Mouse (Mus musculus): Measurements from ENCODE around the gene Bid.
A peak's percentile ranks its signal among the peaks of the same experiment; 100 is the strongest.
"Not testable (repeated sequence)": the region's sequence is repeated elsewhere in the genome, so short reads cannot be mapped to it uniquely, and the experiment has no call there.

The Bid gene

DNA sequence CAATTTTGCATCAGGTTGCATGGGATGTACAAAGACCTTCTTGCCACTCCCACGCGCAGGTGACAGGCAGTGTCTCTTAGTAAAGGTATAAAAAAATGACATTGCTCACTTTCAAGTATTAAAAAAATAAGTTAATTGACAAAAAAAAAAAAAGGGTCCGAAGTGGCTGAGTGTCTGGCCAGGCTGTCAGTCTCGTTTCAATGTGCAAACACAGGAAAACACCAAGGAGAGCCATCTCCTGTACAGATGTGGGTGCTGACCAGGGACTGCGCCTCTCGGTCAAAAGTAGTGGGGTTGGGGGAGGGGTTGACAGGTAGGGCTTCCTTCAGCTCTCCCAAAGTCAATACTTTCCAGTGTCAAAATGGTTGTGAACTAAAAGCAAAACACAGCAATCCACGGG is 17.0 kb upstream of the Bid start:
- DNase-seq = no peak

DNA sequence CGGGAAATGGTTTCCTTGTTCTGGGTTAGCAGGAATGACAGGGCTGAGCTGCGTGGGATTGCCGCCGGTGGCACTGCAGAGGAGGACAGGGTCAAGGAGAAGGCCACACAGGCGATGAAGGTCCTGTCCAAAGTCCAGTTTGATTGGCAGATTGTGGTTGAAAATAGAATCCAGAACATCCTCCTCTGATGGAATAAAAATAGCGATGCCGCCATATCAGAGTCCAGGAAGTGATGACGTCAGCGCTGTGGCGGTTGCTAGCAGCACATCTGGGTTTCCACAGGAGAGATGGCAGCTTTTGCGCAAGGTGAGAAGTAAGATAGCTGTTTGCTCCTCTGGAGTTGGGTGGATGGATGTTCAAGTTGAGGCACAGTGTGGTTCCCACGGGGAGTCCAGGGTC is 15.9 kb upstream of the Bid start:
- no peak for DNase-seq

DNA sequence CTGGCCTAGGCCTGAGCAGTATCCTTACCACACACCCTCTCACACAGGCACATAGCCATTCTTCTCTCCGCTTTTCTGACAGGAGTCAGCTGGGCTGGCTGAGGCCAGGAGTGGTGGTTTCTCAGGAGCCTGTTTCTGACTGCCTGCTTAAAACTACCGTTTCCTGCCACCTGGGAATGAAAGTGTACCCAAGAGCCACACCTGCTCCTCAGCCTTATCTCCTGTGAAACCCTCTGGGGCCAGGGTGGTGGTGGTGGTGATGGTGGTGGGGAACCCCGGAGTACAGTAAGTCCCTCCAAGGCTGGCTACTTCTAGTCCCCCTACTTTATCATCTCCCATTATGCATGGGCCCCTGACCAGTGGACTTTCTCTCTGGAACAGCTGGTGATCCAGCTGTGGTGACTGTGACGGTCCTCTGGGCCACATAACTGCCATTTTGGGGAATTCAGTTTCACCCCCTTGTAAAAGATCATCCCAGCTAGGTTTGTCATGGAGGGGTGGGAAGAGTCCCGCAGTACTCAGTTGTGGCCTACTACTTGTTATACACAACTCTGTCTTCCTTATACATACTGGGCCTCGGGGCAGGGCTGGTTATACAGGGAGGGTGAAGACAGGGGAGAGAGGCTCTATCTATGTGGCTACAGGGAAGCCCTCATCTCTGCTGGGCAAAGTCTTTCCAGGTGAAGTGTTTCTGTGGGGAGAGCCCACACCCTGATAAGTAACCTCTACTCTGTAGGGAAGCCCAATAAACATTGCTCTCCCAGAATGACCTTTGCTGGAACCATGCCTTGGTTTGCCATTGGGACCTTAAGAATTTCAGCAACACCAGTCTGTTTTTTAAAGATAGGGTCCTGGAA is 14.0 kb upstream of the Bid start:
- DNase-seq = no peak

DNA sequence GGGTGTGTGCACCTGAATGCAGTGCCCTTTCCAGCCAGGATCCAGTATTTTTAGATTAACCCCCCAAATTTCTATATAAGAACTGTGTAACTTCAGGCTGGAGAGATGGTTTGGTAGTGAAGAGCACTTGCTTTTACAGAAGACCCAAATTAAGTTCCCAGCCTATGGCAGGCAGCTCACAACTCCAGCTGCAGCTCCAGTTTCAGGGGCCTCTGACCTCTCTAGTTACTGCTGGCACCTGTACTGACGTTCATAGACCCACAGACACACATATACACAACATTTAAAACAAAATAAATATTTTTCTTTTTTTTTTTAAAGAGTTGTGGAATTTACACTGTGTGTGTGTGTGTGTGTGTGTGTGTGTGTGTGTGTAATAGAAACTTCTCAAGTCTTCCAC is 12.8 kb upstream of the Bid start:
- DNase-seq = no peak

DNA sequence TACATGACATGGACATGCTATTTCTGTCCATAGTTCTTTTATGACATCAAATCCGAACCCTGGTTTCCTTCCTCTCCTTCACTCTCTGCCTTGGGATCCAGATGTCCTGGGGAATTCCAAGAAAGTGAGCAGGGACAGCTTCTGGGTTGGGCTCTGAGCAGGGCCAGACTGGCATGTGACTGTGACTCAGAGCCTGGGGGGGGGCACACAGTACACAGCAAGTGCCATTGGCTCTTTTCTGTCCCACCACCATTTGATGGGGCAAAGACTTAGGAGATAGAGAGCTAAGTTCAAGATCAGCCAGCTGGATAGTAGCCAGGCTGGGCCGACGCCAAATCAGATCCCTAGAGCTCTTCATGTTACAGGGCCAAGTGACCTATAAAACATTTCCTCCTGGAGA is 11.1 kb upstream of the Bid start:
- no peak for DNase-seq

DNA sequence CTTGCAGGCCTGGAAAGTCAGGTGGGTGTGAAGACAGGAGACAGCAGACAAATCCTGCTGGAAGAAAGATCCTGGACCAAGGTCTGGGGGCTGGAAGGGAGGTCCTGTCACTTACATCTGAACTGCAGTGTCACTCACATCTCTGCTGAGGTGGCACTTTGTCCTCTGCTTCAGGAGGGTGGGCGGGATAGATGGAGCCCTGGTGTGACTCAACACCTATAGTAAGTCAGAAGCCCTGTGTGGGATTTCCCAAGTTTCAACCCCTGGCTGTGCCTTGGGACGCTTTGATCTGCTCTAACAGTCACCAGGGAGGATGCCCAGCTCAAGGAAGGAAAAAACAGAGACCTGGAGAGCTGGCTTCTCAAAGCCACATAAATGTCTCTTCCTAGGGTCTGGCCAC is 10.2 kb upstream of the Bid start:
- no peak for DNase-seq

DNA sequence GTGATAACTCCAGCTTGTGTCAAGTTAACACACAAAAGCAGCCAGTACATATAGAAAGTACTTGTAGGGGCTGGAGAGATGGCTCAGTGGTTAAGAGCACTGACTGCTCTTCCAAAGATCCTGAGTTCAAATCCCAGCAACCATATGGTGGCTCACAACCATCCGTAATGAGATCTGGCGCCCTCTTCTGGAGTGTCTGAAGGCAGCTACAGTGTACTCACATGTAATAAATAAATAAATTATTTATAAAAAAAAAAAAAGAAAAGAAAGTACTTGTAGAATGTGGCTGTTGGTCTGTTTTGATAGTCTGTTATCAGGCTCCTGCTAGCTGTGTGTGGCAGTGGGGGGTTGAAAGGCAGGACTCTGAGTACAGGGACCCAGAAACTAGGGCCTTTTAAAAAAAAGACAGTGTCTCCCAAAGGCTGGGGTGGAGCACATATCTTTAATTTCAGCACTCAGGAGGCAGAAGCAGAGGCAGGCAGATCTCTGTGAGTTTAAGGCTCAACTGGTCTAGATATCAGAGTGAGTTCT is 8.2 kb upstream of the Bid start:
- DNase-seq = not testable (repeated sequence)

DNA sequence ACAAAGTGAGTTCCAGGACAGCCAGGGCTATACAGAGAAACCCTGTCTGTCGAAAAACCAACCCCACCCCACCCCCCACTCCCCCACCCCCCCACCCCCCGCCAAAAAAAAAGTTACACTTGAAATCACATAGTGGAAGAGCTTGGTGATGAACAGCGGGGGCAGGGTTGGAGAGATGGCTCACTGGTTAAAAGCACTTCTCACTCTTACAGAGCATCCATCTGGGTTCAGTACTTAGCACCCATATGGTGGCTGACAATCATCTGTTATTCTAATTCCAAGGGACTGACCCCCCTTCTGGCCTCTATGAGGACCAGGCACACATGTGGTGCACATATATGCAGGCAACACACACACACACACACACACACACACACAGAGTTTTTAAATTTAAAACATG is 1.3 kb upstream of the Bid start:
- DNase-seq = no peak

DNA sequence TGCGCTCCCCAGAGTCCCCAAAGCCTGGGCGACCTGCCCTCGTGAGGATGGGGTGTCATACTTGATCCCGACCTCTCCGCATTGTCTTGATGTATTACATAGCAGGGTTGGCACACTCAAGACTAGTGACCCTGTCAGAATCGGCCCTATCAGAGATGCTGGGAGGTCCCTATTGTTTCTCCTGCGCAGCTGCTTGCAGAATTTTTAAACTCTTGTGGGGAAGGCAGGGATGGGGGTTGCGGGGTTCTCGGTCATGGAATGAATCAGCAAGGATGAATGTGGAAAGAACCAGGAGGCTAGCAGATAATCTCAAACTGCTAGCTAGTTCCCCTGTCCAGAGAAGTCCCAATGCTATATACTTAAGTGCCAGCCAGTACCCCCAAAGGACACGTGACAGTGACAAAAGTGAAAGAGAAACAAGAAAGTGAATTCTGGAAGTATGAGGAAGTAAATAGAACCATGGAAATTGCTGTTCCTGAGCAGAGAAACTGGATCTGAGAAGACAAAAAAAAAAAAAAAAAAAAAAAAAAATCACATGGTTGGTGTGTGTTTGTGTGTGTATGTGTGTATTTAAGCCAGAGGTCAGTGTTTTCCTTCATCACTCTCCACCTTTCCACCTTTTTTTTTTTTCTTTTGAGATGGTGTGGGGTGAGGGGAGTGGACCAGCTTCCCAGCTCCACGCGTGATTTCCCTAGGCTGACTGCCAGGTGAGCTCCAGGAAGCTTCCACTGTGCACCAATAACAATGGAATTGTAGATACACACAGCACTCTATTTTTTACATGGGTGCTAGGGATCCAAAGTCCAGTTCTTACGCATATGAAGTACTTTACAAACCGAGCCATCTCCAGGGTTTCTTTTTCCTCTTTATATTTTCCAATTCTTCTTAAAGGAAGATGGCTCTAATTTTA is 574 bp upstream of the Bid start:
- DNase-seq = not testable (repeated sequence)

DNA sequence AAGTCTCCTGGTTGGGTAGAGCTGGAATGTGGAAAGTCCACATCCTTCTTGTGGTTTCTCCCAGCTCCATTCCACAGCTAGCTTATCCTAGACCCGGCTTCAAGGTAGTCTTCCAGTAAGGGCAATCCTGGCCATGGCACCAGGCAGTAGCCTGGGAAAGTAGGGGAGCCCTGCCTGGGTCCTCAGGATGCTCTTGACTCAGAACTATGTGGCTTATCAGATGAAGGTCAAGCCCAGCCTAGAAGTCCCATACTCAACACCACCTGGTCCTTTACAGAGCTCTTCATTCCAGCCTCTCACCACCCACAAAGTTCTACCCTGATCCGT is 1.0 kb downstream of the Bid start:
- DNase-seq = no peak

DNA sequence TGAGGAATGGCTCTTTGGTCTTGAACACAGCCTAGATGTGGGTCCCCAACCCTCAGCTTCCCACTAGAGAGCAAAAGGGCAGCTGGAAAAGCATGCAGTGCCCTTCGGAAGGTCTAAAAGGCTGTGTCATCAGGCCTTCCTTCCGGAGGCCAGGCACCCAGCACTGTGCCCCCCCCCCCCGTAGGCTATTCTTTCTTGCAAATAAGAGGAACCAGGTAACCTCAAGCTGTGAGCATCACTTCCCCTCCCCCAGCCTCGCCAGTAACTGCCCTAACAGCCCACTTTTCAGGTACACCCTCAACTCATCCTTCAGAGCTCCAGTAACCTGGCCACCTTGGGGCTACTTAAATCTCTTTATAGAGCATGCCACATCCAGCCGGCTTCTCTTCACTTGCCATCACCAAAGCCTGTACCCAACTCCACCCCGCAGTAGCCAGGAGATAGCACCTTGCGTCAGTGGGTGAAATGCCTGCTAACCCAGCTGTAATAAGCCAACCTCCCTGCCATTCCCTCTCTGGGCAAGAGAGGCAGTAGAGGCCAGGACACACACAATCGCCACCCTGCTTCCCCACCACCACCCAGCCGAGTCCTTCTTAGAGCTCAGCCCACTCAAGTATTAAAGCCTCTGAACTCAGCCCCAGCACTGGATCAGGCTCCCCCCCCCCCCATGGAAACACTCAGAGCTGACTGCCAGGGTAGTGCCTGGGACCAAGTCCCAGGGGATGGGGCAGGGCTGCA is 1.6 kb downstream of the Bid start:
- DNase-seq = peak; percentile 24

DNA sequence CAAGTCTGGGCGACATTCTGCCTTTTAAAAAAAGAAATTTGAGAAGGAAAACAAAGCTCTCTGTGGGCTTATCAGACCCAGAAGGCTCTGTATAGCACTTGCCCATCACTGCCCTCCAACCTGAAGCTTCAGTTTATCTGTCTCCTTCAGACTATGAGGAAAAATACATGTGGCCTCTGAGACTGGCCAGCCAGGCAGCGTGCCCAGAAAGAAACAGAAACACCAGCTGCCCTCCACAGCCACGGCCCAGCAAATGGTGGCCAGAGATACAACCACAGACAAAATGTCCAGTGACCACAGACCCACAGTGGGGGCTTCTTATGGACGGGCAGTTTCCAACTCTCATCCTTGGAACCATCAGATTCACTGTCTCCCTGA is 2.1 kb downstream of the Bid start:
- no peak for DNase-seq

DNA sequence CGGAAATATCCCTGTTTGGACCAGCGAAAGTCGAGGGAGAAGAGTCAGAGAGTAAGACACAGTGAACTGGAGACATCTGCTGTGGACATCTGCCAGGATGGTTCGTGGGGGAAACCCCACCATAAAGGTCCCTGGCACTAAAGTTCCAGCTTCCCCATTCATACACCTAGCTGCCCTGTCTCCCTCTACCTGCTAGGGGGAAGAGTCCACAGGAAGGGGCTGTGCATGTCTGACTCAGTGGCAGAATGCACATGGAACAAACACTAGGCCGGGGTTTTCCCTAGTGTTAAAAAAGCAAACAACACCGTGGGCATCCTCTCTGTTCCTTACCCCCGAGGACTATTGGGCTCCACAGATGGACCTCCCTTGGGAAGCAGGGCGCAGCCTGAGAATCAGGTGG is 2.9 kb downstream of the Bid start:
- no peak for DNase-seq

DNA sequence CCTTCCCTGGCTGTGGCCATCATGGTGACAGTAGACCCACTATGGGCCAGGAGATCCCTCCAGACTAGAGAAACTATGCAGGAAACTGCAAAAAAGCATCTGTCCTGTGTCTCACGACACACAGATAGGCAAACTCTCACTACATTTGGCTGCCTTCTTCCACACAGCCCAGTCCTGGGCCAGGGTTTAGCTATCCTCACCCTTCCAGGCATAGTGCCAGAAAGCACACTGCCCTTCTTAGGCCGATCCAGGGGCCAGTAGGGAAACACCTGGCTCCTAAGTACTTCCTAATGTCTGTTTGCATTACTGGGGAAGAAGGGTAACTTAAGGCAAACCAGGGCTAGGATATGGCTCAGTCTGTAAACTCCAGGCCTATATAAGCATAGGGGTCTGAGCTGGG is 3.7 kb downstream of the Bid start:
- DNase-seq = no peak

DNA sequence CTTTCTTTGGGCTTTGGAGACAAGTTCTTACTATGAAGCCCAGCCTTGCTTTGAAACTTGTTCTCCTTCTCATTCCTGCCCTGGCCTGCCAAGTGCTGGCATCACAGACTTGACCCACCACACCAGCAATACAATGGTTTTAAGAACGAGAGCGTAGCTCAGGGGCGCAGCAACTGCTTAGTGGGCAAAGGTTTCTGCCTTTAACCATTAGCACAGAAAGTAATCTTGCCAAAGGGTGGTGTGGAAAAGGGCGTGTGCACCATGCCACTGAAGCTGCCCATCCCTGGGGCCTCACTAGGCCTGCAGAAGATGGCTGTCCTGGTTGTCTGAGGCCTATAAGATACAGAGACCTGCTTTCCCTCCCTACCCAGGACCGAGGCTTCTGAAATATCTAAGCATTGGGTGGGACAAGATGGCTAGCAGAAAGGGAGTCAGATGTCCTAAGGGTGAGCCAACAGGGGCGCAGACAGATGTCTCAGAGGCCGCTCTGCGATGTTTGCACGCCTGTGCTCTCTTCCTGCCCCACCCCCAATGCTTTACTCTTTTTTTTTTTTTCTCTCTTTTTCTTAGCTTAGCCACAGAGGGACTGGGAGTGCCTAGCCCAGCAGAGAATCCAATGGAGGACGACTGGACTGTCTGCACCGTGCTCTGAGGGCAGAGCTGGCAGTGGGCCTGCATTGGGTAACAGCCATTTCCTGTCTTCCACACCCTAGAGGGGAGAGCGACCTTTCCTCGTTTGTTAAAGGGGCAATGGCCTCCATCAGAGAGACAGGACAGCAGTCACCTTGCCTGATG is 5.2 kb downstream of the Bid start:
- no peak for DNase-seq

DNA sequence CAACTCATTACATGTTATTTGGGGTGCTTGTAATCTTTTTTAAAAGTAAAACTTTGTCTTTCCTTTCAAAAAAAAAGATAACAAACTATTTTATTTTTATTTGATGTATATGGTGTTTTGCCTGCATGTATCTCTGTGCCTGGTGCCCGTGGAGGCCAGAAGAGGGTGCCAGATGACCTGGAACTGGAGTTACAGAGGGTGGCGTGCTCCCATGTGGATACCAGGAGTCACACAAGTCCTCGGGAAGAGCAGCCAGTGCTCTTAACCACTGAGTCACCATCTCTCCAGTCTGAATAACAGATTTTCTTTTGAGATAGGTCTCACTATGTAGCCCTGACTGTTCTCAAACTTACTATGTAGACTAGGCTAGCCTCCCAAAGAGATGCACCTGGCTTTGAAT is 7.2 kb downstream of the Bid start:
- no peak for DNase-seq

DNA sequence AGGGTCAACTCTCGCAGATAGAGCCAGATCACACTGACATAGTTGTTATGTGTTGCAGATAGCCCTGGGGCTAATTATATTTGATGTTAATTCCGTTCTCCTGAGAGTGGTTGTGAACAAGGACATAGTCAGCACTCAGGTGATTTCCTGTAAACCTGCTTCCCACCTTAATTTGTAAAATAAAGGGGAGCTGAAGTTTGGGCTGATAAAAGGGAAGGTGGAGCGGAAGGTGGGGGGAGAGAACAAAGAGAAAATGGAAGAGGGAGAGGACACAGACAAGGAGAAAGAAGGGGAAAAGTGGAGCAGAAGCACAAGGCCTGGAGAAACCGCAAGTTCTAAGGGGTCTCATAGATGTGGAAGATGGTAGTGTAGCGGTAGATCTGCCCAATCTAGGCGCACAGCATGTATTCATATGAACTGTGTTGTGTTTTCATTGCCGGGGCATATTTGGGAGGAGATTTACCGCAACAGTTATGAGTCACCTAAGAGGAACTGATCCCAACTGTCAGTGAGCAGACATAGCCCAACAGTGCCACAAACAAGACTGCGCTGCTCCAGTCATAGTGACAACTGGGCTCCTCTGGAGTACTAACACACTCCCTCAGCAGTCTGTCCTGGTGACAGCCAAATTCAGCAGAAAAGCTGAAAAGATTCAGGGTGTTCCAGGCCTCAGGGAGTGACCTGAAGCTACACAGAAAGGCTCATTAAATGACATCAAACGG is 8.6 kb downstream of the Bid start:
- not testable (repeated sequence) for DNase-seq

DNA sequence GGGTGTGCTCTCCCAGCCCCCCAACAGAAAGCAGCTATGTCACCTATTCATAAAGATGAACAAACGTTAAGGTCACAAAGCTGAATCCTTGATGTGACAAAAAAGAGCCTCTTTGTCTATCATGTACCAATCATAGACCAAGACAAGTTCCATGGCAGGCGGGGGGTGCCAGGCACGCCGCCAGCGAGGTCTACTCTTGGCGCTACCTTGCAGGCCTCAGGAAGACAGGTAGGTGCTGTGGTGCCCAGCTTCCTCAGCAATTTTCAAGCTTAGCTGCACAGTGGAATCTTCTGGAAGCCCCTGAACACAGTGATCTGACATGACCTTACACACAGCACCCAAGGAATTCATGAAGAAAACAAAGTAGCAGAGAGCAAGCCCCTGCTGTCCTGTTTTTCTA is 10.1 kb downstream of the Bid start:
- no peak for DNase-seq

DNA sequence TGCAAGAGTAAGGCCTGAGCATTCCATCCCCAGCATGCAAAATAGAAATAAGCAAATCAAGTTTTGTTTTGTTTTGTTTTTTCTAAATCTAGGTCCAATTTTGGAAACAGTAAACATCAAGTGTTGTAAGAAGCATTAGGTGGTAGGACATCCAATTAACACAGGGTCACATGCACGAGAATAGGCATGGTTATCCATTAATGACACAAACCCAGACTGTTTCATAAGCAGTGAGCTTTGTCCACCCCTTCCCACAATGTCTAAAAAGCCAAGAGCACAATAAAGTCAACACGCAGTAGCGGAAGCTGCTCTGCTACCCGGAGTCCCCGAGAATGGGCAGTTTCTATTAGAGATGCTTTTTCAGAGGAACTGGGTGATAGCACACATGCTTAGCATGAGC is 11.5 kb downstream of the Bid start:
- no peak for DNase-seq

DNA sequence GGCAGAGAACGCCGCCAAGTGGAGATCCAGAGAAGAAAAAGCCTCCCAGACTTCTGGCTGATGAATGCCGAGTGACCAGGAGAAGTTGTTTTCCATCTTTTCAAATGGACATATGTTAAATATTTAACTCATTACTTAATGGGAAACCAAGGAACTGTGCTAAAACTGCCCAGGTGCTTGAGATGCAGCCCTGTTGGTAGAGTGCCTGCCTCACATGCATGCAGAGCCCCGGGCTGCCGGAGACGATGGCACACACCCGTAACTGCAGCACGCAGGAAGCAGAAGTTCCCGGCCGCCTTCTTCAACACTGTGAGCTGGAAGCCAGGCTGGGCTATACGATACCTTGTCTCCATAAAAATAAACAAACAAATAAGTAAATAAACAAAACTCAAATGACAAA is 12.7 kb downstream of the Bid start:
- DNase-seq = no peak

DNA sequence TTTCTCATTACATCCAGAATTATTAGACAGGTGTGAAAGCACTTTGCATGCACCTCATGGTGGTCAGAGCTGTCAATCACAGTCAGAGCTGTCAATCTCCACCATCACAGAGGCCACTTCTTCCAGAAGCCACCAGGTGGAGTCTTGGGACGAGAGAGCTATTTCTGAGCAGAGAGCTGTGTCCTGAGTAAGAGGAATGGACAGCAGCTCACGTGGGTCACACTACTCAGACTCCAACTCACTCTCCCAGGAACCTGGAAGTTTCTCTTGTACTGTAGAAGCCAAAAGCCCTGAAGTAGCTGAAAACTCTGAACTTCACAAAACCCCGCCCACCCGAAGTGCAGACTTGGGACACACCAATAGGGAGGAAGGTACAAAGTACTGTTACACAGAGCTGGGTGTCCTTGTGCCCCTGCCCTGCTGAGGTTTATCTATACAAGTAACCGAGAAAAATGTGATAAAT is 13.2 kb downstream of the Bid start:
- DNase-seq = peak; percentile 60

All from embryo, embryonic 11 days (tissue).